In genomic region chr10:22718475-22718874, GRCm38 (mm10) we compare ENCODE assay signal across 10 mouse cellular contexts. TPM values are rescaled to one million over a fixed set of nuclear protein-coding genes. Genes with fewer than 3 reads are reported as not detected.
A peak's percentile ranks its signal among the peaks of the same experiment; 100 is the strongest.
DNase-seq lines count a peak whose midpoint lies in the region; ATAC-seq and TF ChIP-seq lines count a peak whose summit lies in the region.
"Had no signal": no experiment of that assay in that cellular context is flagged by ENCODE, and none has a peak within 500 bp of the region (broad histone marks: within the 10 kb centered on the region; RNA-seq: fewer than 3 reads in every experiment).

No protein-coding gene starts in this region.

- H3K4me3 ChIP-seq in gastrocnemius, adult 2 months = no peak overlapping the region
- H3K4me3 ChIP-seq in midbrain, embryonic 15.5 days = no peak overlapping the region
- no peak overlapping the region for H3K4me3 ChIP-seq in midbrain, embryonic 13.5 days (replicated peaks)
- H3K4me3 ChIP-seq in left cerebral cortex, adult 2 months = no peak overlapping the region
- H3K4me3 ChIP-seq in kidney, embryonic 14.5 days (ENCODE audit: low read length) = no peak overlapping the region
- H3K4me3 ChIP-seq: embryonic facial prominence, embryonic 12.5 days had no signal

- WGBS in midbrain, embryonic 15.5 days = 38% methylated on average over 4 of the region's 4 CpGs
- 50% methylated on average over 4 of the region's 4 CpGs for WGBS in midbrain, embryonic 13.5 days
- 45% methylated on average over 4 of the region's 4 CpGs for WGBS in kidney, embryonic 14.5 days

- ATAC-seq in midbrain, embryonic 15.5 days (replicated peaks) = peak; percentile 44; the same call in 1 of the 2 replicates
- ATAC-seq in midbrain, embryonic 13.5 days = no peak
- ATAC-seq in kidney, embryonic 14.5 days (ENCODE audit: low FRiP score, low TSS enrichment) = no peak

- DNase-seq in gastrocnemius, adult 2 months = peak; percentile 59
- no peak for DNase-seq in gastrocnemius, postnatal 36 days
- peak; percentile 81 for DNase-seq in cerebellum, adult 9-11 months
- DNase-seq in skeletal muscle tissue, adult 2 months (ENCODE audit: low read depth, low spot score) = peak; percentile 36
- DNase-seq in left cerebral cortex, adult 2 months (ENCODE audit: extremely low spot score in 1 of 2, low spot score in 2 of 2) = no peak

- H3K4me2 ChIP-seq in midbrain, embryonic 15.5 days = no peak overlapping the region
- no peak overlapping the region for H3K4me2 ChIP-seq in midbrain, embryonic 13.5 days (replicated peaks)
- H3K4me2 ChIP-seq in kidney, embryonic 14.5 days (replicated peaks; ENCODE audit: low read depth, low read length) = no peak overlapping the region
- H3K4me2 ChIP-seq: embryonic facial prominence, embryonic 12.5 days had no signal

- TF ChIP-seq CTCF in gastrocnemius, adult 2 months (IDR thresholded peaks at IDR 0.05) = peak; percentile 13; the same call in 1 of the 2 replicates
- no peak; the same call in 1 of the 2 replicates for TF ChIP-seq CTCF in left cerebral cortex, adult 2 months (IDR thresholded peaks at IDR 0.05)

- H3K27ac ChIP-seq in gastrocnemius, adult 2 months = peak overlapping the region; percentile 80
- H3K27ac ChIP-seq in midbrain, embryonic 15.5 days = no peak overlapping the region
- no peak overlapping the region for H3K27ac ChIP-seq in midbrain, embryonic 13.5 days
- H3K27ac ChIP-seq in left cerebral cortex, adult 2 months = no peak overlapping the region
- no peak overlapping the region for H3K27ac ChIP-seq in kidney, embryonic 14.5 days (ENCODE audit: low read depth, low read length)
- H3K27ac ChIP-seq: embryonic facial prominence, embryonic 12.5 days; macrophage had no signal

- no peaks in the 10 kb centered on the region for H3K9me3 ChIP-seq in midbrain, embryonic 15.5 days
- H3K9me3 ChIP-seq in midbrain, embryonic 13.5 days = no peaks in the 10 kb centered on the region
- no peaks in the 10 kb centered on the region for H3K9me3 ChIP-seq in kidney, embryonic 14.5 days (ENCODE audit: control insufficient read depth, low read length)
- H3K9me3 ChIP-seq: embryonic facial prominence, embryonic 12.5 days had no signal

- H3K9ac ChIP-seq in midbrain, embryonic 15.5 days = no peak overlapping the region
- no peak overlapping the region for H3K9ac ChIP-seq in midbrain, embryonic 13.5 days (replicated peaks)
- H3K9ac ChIP-seq in kidney, embryonic 14.5 days (ENCODE audit: low read depth, low read length) = no peak overlapping the region
- H3K9ac ChIP-seq: embryonic facial prominence, embryonic 12.5 days had no signal

- intact Hi-C loops in gastrocnemius, adult 2 months (cut with DNase I) = loop anchor here (5.0 kb wide), 2 partner anchors 59 to 76 kb away; no protein-coding TSS in a partner anchor
- intact Hi-C loops in gastrocnemius, postnatal 36 days (cut with DNase I) = no loop called here
- intact Hi-C loops in left cerebral cortex, adult 2 months (cut with DNase I) = no loop called here

- no peaks in the 10 kb centered on the region for H3K27me3 ChIP-seq in midbrain, embryonic 15.5 days (replicated peaks)
- H3K27me3 ChIP-seq in midbrain, embryonic 13.5 days = no peaks in the 10 kb centered on the region
- H3K27me3 ChIP-seq in kidney, embryonic 14.5 days (ENCODE audit: control insufficient read depth, insufficient read depth, low read length) = no peaks in the 10 kb centered on the region
- H3K27me3 ChIP-seq: embryonic facial prominence, embryonic 12.5 days had no signal

- no peaks in the 10 kb centered on the region for H3K36me3 ChIP-seq in midbrain, embryonic 15.5 days (replicated peaks)
- no peaks in the 10 kb centered on the region for H3K36me3 ChIP-seq in midbrain, embryonic 13.5 days
- H3K36me3 ChIP-seq in kidney, embryonic 14.5 days (ENCODE audit: control insufficient read depth, insufficient read depth, low read length) = no peaks in the 10 kb centered on the region
- H3K36me3 ChIP-seq: embryonic facial prominence, embryonic 12.5 days had no signal

- H3K4me1 ChIP-seq in midbrain, embryonic 15.5 days = peaks cover 5% of the 10 kb centered on the region; the same call in 1 of the 2 replicates
- H3K4me1 ChIP-seq in midbrain, embryonic 13.5 days (replicated peaks) = peaks cover 8% of the 10 kb centered on the region; the same call in 1 of the 2 replicates
- H3K4me1 ChIP-seq in kidney, embryonic 14.5 days (ENCODE audit: control insufficient read depth, insufficient read depth, low read length) = 0 out of 2 replicates have a peak, but pooled peaks cover 5% of the 10 kb centered on the region

RNA-seq across cellular contexts. Expression of gene Tbpl1, which starts 13.3 kb away (rescaled TPM):
- total RNA-seq in gastrocnemius, adult 2 months (2021) = 10 to 100 TPM; 16.0 to 22.6 TPM
- total RNA-seq in gastrocnemius, postnatal 36 days (2021) = 10 to 100 TPM; 16.9 to 19.6 TPM
- polyA plus RNA-seq in midbrain, embryonic 15.5 days (2015; fragmentation: Nextera tagmentation; extraction: Ambion mirVana) = 86.4 and 91.0 TPM in 2 replicates
- polyA plus RNA-seq in midbrain, embryonic 13.5 days (2015; fragmentation: Nextera tagmentation; extraction: Ambion mirVana) = 124 and 127 TPM in 2 replicates
- total RNA-seq in left cerebral cortex, adult 2 months (2021) = 10 to 100 TPM; 67.7 to 69.6 TPM
- polyA plus RNA-seq in kidney, embryonic 14.5 days (2014; fragmentation: Nextera tagmentation; extraction: Ambion mirVana) = 73.3 and 75.9 TPM in 2 replicates

Comparison
In these comparisons a context has a peak if more than half of its experiments do, and no peak if none do; other contexts are left out.
1. DNase-seq: peak in gastrocnemius, adult 2 months (single experiment), cerebellum, adult 9-11 months (single experiment) and skeletal muscle tissue, adult 2 months (single experiment); none in gastrocnemius, postnatal 36 days (0 of 2) and left cerebral cortex, adult 2 months (0 of 2).